Mouse (Mus musculus) MEL (cell line): ENCODE data around the gene Hivep2.

Source experiments
- CTCF ChIP-seq, 3 experiments: IDR thresholded peaks in 2 of 3; conservative IDR thresholded peaks in 1 of 3; 2 replicates each; pipeline ENCODE4 v1.5.1; 2011 to 2012; ENCODE audit warnings: low read length in 3 of 3, low read depth in 2 of 3, mild to moderate bottlenecking in 2 of 3, improper control_type of control experiment in 1 of 3, inconsistent platforms in 1 of 3, mixed read lengths in 1 of 3, moderate library complexity in 1 of 3; ENCODE audit not compliant: control insufficient read depth in 1 of 3, insufficient read depth in 1 of 3, poor library complexity in 1 of 3, severe bottlenecking in 1 of 3
- E2F4 ChIP-seq: IDR thresholded peaks from 2 replicates; pipeline ENCODE4 v1.6.1; 2011; ENCODE audit warnings: low read depth, low read length, improper control_type of control experiment, borderline replicate concordance
- ZMIZ1 ChIP-seq: IDR thresholded peaks from 2 replicates; pipeline ENCODE4 v1.6.1; 2012; ENCODE audit warnings: low read depth, mild to moderate bottlenecking, inconsistent platforms, low read length, improper control_type of control experiment, moderate library complexity

GRCm38 (mm10) chr10:13935646-13936045, 30.2 kb upstream of the Hivep2 start:
- TF ChIP-seq CTCF (IDR thresholded peaks at IDR 0.05 in 2 of 3, conservative IDR thresholded peaks at IDR 0.05 in 1 of 3; ENCODE audit: control insufficient read depth in 1 of 3, insufficient read depth in 1 of 3, low read depth in 2 of 3, low read length in 3 of 3, poor library complexity in 1 of 3, severe bottlenecking in 1 of 3): no peak
- TF ChIP-seq ZMIZ1: no peak
- TF ChIP-seq E2F4: no peak
